Mouse (Mus musculus): Measurements from ENCODE around the gene Grrp1. TPM values are rescaled to one million over a fixed set of nuclear protein-coding genes. Genes with fewer than 3 reads are reported as not detected.
"Not testable (repeated sequence)": the region's sequence is repeated elsewhere in the genome, so short reads cannot be mapped to it uniquely, and the experiment has no call there.

Gene Grrp1
- total RNA-seq, 2 experiments from 2014 or later: 3.0 to 3.6 TPM

GRCm38 (mm10) chr4:134288397-134289256 is 34.7 kb upstream of the Grrp1 start:
- intact Hi-C loops (cut with DNase I): loop anchor here (5.0 kb wide), 2 partner anchors 69 to 184 kb away; no protein-coding TSS in a partner anchor
- DNase-seq (ENCODE audit: extremely low spot score in 1 of 2, low spot score in 2 of 2): no peak
- Histone ChIP-seq H3K4me3 (peak overlapping the region; percentile 86), H3K27ac (peak overlapping the region; percentile 96; the same call in 1 of the 2 replicates)
- no peak for TF ChIP-seq CTCF (IDR thresholded peaks at IDR 0.05)

GRCm38 (mm10) chr4:134287575-134288025 is 33.7 kb upstream of the Grrp1 start, which contains the start of gene Pdik1l:
Gene Pdik1l, minus strand, starts transcription at chr4:134287895.
- H3K27ac ChIP-seq: peak within 1 kb of the TSS; percentile 96
- intact Hi-C loops (cut with DNase I): loop anchor here (2.0 to 5.0 kb wide), 4 partner anchors 43 to 185 kb away; partner anchors contain the start of genes Cep85 and Zfp593
- TF ChIP-seq CTCF (IDR thresholded peaks at IDR 0.05): no peak; the same call in 1 of the 2 replicates

GRCm38 (mm10) chr4:134287168-134287564 is 33.3 kb upstream of the Grrp1 start:
- DNase-seq (ENCODE audit: extremely low spot score in 1 of 2, low spot score in 2 of 2): peak; percentile 98 to 99
- TF ChIP-seq CTCF (IDR thresholded peaks at IDR 0.05): peak; percentile 38
- Histone ChIP-seq H3K4me3 (peak overlapping the region; percentile 86), H3K27ac (peak overlapping the region; percentile 96)
- intact Hi-C loops (cut with DNase I): loop anchor here (2.0 to 5.0 kb wide), 4 partner anchors 42 to 185 kb away; partner anchors contain the start of genes Cep85 and Zfp593

More at GRCm38 (mm10) chr4:134287575-134288025, 33.7 kb upstream of the Grrp1 start, which contains the start of gene Pdik1l:
- peak within 1 kb of the TSS; percentile 86 for H3K4me3 ChIP-seq
- peak; percentile 69 to 70 for DNase-seq (ENCODE audit: extremely low spot score in 1 of 2, low spot score in 2 of 2)

GRCm38 (mm10) chr4:134286226-134287167 is 32.6 kb upstream of the Grrp1 start:
- intact Hi-C loops (cut with DNase I): loop anchor here (2.0 to 5.0 kb wide), 4 partner anchors 42 to 186 kb away; partner anchors contain the start of genes Cep85 and Zfp593
- Histone ChIP-seq H3K27ac (peak overlapping the region; percentile 87), H3K4me3 (peak overlapping the region; percentile 86)
- no peak for DNase-seq (ENCODE audit: extremely low spot score in 1 of 2, low spot score in 2 of 2)
- no peak for TF ChIP-seq CTCF (IDR thresholded peaks at IDR 0.05)

GRCm38 (mm10) chr4:134284942-134285341 is 31.0 kb upstream of the Grrp1 start:
- Histone ChIP-seq H3K27ac (no peak overlapping the region), H3K4me3 (no peak overlapping the region)
- no peak for DNase-seq (ENCODE audit: extremely low spot score in 1 of 2, low spot score in 2 of 2)
- TF ChIP-seq CTCF (IDR thresholded peaks at IDR 0.05): no peak
- intact Hi-C loops (cut with DNase I): loop anchor here (5.0 kb wide), 2 partner anchors 72 to 187 kb away; no protein-coding TSS in a partner anchor

GRCm38 (mm10) chr4:134273417-134274345 is 19.8 kb upstream of the Grrp1 start:
- TF ChIP-seq CTCF (IDR thresholded peaks at IDR 0.05): no peak
- no peak overlapping the region for H3K4me3 ChIP-seq
- no peak for DNase-seq (ENCODE audit: extremely low spot score in 1 of 2, low spot score in 2 of 2)
- intact Hi-C loops (cut with DNase I): no loop called here
- H3K27ac ChIP-seq: no peak overlapping the region

GRCm38 (mm10) chr4:134272731-134273416 is 19.0 kb upstream of the Grrp1 start:
- TF ChIP-seq CTCF (IDR thresholded peaks at IDR 0.05): no peak
- intact Hi-C loops (cut with DNase I): no loop called here
- Histone ChIP-seq H3K27ac (no peak overlapping the region), H3K4me3 (no peak overlapping the region)
- DNase-seq (ENCODE audit: extremely low spot score in 1 of 2, low spot score in 2 of 2): no peak

- intact Hi-C loops (cut with DNase I): no loop called here
- no peak overlapping the region for H3K27ac ChIP-seq
- no peak for TF ChIP-seq CTCF (IDR thresholded peaks at IDR 0.05)
- no peak overlapping the region for H3K4me3 ChIP-seq
- DNase-seq (ENCODE audit: extremely low spot score in 1 of 2, low spot score in 2 of 2): no peak
Measured at GRCm38 (mm10) chr4:134271979-134272378, 18.1 kb upstream of the Grrp1 start.

- DNase-seq (ENCODE audit: extremely low spot score in 1 of 2, low spot score in 2 of 2); H3K27ac ChIP-seq; H3K4me3 ChIP-seq; intact Hi-C loops (cut with DNase I): not testable (repeated sequence)
- TF ChIP-seq CTCF (IDR thresholded peaks at IDR 0.05): peak; percentile 54
Measured at GRCm38 (mm10) chr4:134269622-134270021, 15.7 kb upstream of the Grrp1 start.
